Mouse (Mus musculus) neural tube, embryonic 12.5 days (tissue): Measurements from ENCODE around the gene Dync1li1. TPM values are rescaled to one million over a fixed set of nuclear protein-coding genes. Genes with fewer than 3 reads are reported as not detected.

Source experiments
- ATAC-seq: fragments of 200-750 bp; cut with Nextera tagmentation; 2 replicates; pipeline ENCODE4 v1.8.0; 2017; ENCODE audit warnings: low read depth, mild to moderate bottlenecking, moderate TSS enrichment, moderate library complexity; ENCODE audit not compliant: low FRiP score
- H3K27ac ChIP-seq: fragments of 300-500 bp; sonication (generic); 2 replicates; pipeline ENCODE4 v1.5.1; 2016
- H3K27me3 ChIP-seq: fragments of 300-500 bp; sonication (generic); replicated peaks from 2 replicates; pipeline ENCODE4 v1.6.1; 2016; ENCODE audit warnings: mild to moderate bottlenecking
- H3K36me3 ChIP-seq: fragments of 300-500 bp; sonication (generic); 2 replicates; pipeline ENCODE4 v1.6.1; 2016; ENCODE audit warnings: mild to moderate bottlenecking
- H3K4me1 ChIP-seq: fragments of 300-500 bp; sonication (generic); 2 replicates; pipeline ENCODE4 v1.6.1; 2016
- H3K4me2 ChIP-seq: fragments of 300-500 bp; sonication (generic); replicated peaks from 2 replicates; pipeline ENCODE4 v1.6.1; 2016; ENCODE audit warnings: mild to moderate bottlenecking
- H3K4me3 ChIP-seq: fragments of 300-500 bp; sonication (generic); 2 replicates; pipeline ENCODE4 v1.5.1; 2016
- H3K9ac ChIP-seq: fragments of 300-500 bp; sonication (generic); 2 replicates; pipeline ENCODE4 v1.6.1; 2016; ENCODE audit warnings: mild to moderate bottlenecking
- H3K9me3 ChIP-seq: fragments of 300-500 bp; sonication (generic); 2 replicates; pipeline ENCODE4 v1.6.1; 2016; ENCODE audit warnings: mild to moderate bottlenecking
- WGBS: fragments of 180-500 bp; shearing (Covaris S2); methylation state at CpG from one replicate; pipeline ENCODE4 v1.1.7; 2016; 5-methylcytosine and 5-hydroxymethylcytosine counted together
- polyA plus RNA-seq: library from polyadenylated mRNA; unstranded; fragments of >200 nt; fragmentation: Nextera tagmentation; extraction: Ambion mirVana; gene quantifications from 2 replicates; pipeline ENCODE4 v1.2.1, GENCODE M21; 2016

The Dync1li1 gene
- polyA plus RNA-seq, 1 experiment from 2014 or later, result 147 TPM

DNA sequence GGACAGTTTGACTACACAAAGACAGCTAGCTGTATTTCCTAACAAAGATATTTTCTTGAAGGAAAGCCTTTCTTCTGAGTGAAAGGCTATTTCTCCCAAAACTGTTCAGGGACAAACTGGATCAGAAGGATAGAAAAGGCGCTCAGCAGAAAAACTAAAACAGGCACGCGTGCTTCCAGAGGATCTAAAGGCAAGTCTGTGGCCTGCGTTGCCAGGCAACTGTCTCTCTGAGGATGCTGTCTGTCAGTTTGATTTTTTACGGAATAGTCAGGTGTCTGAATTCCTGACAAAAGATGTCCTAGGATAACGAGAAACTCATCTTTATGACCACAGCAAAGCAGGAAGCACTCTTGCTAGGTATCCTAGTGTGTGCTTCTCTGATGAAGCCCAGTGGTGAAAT, 28.1 kb upstream of the Dync1li1 start:
- Histone ChIP-seq H3K9me3 (no peaks in the 10 kb centered on the region), H3K4me2 (no peak overlapping the region), H3K9ac (no peak overlapping the region), H3K4me3 (no peak overlapping the region), H3K36me3 (no peaks in the 10 kb centered on the region), H3K4me1 (no peaks in the 10 kb centered on the region), H3K27me3 (no peaks in the 10 kb centered on the region), H3K27ac (no peak overlapping the region)
- WGBS, result 90% methylated on average over 6 of the region's 6 CpGs
- ATAC-seq, result no peak

DNA sequence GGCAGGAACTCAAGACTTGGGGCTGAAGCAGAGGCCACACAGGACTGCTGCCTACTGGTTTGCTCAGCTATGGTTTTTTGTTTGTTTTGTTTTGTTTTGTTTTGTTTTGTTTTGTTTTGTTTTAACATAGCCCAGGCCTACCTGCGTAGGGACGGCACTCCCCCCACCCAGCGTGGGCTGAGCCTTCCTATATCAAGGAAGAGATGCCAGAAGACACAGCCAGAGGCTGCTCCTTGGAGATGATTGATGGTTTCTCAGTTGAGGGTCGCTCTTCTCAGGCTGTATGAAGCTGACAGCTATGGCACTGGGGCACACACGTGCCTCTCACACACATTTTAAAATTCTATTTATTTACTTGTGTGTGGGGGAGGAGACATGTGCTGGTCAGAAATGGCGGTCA, 27.6 kb upstream of the Dync1li1 start:
- no peaks in the 10 kb centered on the region for H3K27me3 ChIP-seq
- no peak overlapping the region for H3K4me2 ChIP-seq
- WGBS, result 73% methylated on average over 6 of the region's 6 CpGs
- no peaks in the 10 kb centered on the region for H3K36me3 ChIP-seq
- ATAC-seq, result no peak
- no peak overlapping the region for H3K4me3 ChIP-seq
- no peaks in the 10 kb centered on the region for H3K9me3 ChIP-seq
- H3K9ac ChIP-seq, result no peak overlapping the region
- no peaks in the 10 kb centered on the region for H3K4me1 ChIP-seq
- H3K27ac ChIP-seq, result no peak overlapping the region

DNA sequence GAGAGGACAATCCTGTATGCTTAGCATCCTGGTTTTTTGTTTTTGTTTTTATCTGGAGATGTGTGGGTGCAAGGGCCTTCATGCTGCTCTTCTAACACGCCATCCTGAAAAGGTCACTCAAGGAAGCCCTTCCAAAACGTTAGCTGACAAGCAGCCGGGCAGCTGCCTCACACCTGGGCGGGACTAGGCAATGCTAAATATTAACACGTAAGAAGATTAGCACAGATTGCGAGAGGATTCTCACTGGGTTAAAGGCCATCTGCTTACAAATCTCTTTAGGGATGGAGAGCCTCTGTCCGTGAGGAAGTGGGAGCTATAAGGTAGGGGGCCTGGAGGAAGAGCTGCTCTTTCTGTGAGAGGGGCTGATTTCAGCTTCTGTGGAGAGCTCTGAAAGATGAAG, 26.6 kb upstream of the Dync1li1 start:
- H3K9me3 ChIP-seq, result no peaks in the 10 kb centered on the region
- ATAC-seq, result no peak
- no peak overlapping the region for H3K9ac ChIP-seq
- H3K4me1 ChIP-seq, result no peaks in the 10 kb centered on the region
- H3K36me3 ChIP-seq, result no peaks in the 10 kb centered on the region
- H3K27me3 ChIP-seq, result no peaks in the 10 kb centered on the region
- no peak overlapping the region for H3K4me2 ChIP-seq
- H3K4me3 ChIP-seq, result no peak overlapping the region
- WGBS, result 75% methylated on average over 7 of the region's 7 CpGs
- no peak overlapping the region for H3K27ac ChIP-seq

DNA sequence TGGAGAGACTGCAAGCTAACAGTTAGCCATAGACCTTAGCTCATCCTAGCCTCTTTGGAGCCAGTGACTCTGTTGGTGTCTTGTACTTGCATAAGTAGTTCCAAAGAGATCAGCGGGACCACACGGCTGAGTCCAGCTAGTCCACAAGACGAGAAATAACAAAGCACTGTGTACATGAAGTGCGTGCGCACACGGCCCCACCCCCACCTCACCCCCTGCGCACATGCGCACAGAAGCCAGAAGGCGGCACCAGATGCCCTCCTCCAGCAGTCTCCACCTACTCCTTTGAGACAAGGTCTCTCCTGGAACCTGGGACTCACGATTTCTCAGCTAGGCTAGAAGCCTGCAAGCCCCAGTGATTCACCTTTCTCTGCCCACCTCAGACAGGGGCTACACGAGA, 24.8 kb upstream of the Dync1li1 start:
- no peaks in the 10 kb centered on the region for H3K9me3 ChIP-seq
- H3K4me1 ChIP-seq, result no peaks in the 10 kb centered on the region
- 86% methylated on average over 11 of the region's 11 CpGs for WGBS
- H3K9ac ChIP-seq, result no peak overlapping the region
- H3K4me2 ChIP-seq, result no peak overlapping the region
- ATAC-seq, result no peak
- no peaks in the 10 kb centered on the region for H3K36me3 ChIP-seq
- H3K27me3 ChIP-seq, result no peaks in the 10 kb centered on the region
- H3K4me3 ChIP-seq, result no peak overlapping the region
- no peak overlapping the region for H3K27ac ChIP-seq

DNA sequence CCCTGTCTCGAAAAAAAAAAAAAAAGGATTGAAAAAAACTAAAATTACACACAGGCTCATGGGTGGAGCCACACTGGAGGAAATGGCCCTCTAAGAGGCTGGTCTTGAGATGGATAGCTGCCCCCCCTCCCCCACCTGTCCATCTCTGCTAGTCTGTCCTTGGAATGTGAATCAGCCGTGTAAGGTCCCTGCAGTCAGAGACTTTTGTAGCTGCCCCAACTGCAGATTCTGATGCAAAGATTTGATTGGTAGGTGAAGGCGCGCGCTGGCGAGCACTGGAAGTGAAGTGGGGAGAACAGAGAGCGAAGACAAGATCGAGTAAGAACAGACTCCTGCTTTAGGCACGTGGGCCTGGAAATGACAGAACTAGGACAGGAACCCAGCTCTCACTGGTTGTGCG, 21.7 kb upstream of the Dync1li1 start:
- no peaks in the 10 kb centered on the region for H3K4me1 ChIP-seq
- no peaks in the 10 kb centered on the region for H3K9me3 ChIP-seq
- no peak overlapping the region for H3K4me2 ChIP-seq
- H3K27me3 ChIP-seq, result no peaks in the 10 kb centered on the region
- 87% methylated on average over 10 of the region's 10 CpGs for WGBS
- H3K27ac ChIP-seq, result no peak overlapping the region
- no peaks in the 10 kb centered on the region for H3K36me3 ChIP-seq
- no peak overlapping the region for H3K9ac ChIP-seq
- H3K4me3 ChIP-seq, result no peak overlapping the region
- ATAC-seq, result no peak

DNA sequence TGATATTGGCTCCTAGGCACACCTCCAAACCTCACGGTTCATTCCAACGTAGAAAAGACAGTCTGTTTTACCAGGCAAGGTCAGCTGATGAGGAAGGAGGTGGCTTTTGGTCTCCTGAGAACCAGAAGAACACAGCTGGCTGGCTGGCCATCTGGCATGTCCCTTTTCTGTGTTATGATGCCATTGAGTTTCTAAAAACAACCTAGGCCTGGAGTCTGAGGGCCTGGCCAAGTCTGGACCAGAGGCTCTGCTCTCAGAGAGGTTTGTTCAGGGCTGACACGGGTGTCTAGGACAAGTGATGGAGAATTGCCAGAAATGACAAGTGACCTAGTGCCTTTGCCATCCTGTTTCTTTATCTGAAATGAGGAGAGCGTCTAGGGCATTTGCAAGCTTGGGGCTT, 20.5 kb upstream of the Dync1li1 start:
- ATAC-seq, result no peak
- Histone ChIP-seq H3K36me3 (no peaks in the 10 kb centered on the region), H3K4me2 (no peak overlapping the region), H3K4me3 (no peak overlapping the region), H3K4me1 (0 out of 2 replicates have a peak, but pooled peaks cover 6% of the 10 kb centered on the region), H3K9me3 (no peaks in the 10 kb centered on the region), H3K9ac (no peak overlapping the region), H3K27ac (no peak overlapping the region), H3K27me3 (no peaks in the 10 kb centered on the region)
- 87% methylated on average over 4 of the region's 4 CpGs for WGBS

DNA sequence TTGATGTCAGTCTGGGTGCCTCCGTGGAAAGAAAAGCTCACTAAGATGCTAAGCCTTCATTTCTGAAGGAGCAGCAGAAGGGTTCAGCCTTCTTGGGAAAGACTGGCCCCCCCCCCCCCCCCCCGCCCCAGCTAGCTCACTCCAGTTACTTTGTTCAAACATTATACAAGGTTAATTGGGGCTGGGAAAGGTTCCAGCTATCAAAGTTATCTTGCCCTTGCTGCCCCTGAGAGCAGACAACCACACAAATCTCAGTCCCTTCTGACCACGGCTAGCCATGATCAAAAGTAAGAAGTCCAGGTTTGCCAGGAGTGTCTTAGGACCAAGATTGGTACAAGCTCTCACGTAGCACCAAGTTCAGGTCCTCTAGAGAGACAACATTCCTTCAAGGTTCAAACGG, 19.6 kb upstream of the Dync1li1 start:
- H3K4me3 ChIP-seq, result no peak overlapping the region
- no peaks in the 10 kb centered on the region for H3K27me3 ChIP-seq
- ATAC-seq, result no peak
- H3K27ac ChIP-seq, result no peak overlapping the region
- H3K9ac ChIP-seq, result no peak overlapping the region
- no peak overlapping the region for H3K4me2 ChIP-seq
- H3K36me3 ChIP-seq, result no peaks in the 10 kb centered on the region
- 0 out of 2 replicates have a peak, but pooled peaks cover 6% of the 10 kb centered on the region for H3K4me1 ChIP-seq
- H3K9me3 ChIP-seq, result no peaks in the 10 kb centered on the region
- WGBS, result 85% methylated on average over 5 of the region's 5 CpGs

DNA sequence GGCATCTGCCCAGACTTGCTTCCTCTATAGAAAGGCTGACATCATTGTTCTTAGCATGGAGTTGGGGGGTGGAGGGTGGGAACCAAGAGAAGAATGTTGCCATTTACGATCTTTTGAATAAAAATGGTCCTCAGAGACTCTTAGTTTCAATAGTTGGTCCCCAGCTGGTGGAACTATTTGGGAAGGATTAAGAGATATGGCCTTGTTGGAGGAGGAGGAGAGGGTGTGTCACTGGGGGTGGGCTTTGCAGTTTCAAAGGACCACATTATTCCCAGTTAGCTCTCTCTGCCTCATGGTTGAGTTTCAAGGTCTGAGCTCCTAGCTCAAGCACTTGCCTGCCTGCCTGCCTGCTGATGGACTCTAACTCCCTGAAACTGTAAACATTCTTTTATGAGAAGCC, 16.6 kb upstream of the Dync1li1 start:
- Histone ChIP-seq H3K4me1 (0 out of 2 replicates have a peak, but pooled peaks cover 6% of the 10 kb centered on the region), H3K9me3 (no peaks in the 10 kb centered on the region), H3K4me2 (no peak overlapping the region), H3K9ac (no peak overlapping the region), H3K27me3 (no peaks in the 10 kb centered on the region), H3K36me3 (no peaks in the 10 kb centered on the region), H3K27ac (no peak overlapping the region), H3K4me3 (no peak overlapping the region)
- ATAC-seq, result no peak
- WGBS, result 50% methylated on average over 1 of the region's 1 CpGs

DNA sequence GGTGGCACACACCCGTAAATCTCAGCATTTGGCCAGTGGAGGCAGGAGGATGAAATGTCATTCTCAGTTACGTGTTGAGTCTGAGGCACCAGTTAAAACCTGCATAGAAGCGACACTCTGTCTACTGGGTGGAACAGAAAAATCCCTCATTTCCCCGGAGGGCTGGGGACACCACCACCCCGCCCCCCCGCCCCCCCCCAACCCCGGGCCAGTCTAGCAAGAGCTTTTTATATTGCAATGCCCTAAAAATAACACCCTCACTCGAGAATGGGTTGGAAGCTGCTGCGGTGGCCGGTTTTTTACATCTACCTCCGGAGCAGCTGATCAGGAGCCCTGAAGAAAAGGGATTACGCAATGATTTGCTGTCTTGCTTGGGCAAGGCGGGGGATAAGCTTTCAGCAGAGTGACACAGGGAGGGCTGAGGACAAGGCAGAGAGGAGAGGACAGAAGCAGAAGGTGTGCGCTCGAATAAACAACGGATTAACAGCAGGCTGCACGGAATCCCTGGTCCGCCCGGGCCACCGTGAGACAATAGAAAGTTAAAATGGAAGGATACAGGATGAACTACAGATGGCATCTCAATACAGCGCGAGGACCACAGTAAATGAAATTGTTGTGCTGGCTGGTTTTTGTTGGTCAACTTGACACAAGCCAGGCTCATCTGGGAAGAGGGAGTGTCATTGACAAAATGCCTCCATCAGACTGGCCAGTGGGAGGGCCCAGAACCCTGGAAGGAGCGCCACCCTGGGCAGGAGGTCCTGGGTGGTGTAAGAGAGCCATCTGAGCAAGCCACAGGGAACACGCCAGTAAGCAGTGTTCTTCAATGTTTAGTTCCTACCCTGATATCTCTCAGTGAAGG, 15.7 kb upstream of the Dync1li1 start:
- Histone ChIP-seq H3K4me3 (peak overlapping the region; percentile 17; the same call in 1 of the 2 replicates), H3K9ac (peak overlapping the region; percentile 50), H3K36me3 (no peaks in the 10 kb centered on the region), H3K4me1 (0 out of 2 replicates have a peak, but pooled peaks cover 6% of the 10 kb centered on the region), H3K9me3 (no peaks in the 10 kb centered on the region), H3K27ac (no peak overlapping the region), H3K27me3 (no peaks in the 10 kb centered on the region), H3K4me2 (peak overlapping the region; percentile 58)
- ATAC-seq, result peak; percentile 66; the same call in 1 of the 2 replicates
- 10% methylated on average over 24 of the region's 24 CpGs for WGBS

DNA sequence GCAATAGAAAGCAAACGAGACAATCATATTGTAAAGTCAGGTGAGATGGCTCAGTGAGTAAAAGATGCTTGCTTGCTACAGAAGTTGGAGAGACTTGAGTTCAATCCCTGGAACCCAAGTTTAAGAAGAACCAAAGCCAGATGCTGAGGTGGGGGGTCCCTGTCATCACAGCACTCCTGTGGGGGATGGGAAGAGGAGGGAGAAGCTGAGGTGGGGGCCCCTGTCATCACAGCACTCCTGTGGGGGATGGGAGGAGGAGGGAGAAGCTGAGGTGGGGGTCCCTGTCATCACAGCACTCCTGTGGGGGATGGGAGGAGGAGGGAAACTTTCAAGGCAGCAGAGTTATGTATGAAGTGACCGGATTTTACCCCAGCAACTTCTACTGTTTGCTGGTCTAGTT, 15.0 kb upstream of the Dync1li1 start:
- WGBS, result 68% methylated on average over 2 of the region's 2 CpGs
- Histone ChIP-seq H3K36me3 (no peaks in the 10 kb centered on the region), H3K27me3 (no peaks in the 10 kb centered on the region), H3K27ac (no peak overlapping the region), H3K4me1 (0 out of 2 replicates have a peak, but pooled peaks cover 6% of the 10 kb centered on the region), H3K9ac (no peak overlapping the region), H3K4me3 (no peak overlapping the region), H3K4me2 (peak overlapping the region; percentile 58; the same call in 1 of the 2 replicates), H3K9me3 (no peaks in the 10 kb centered on the region)
- ATAC-seq, result no peak

DNA sequence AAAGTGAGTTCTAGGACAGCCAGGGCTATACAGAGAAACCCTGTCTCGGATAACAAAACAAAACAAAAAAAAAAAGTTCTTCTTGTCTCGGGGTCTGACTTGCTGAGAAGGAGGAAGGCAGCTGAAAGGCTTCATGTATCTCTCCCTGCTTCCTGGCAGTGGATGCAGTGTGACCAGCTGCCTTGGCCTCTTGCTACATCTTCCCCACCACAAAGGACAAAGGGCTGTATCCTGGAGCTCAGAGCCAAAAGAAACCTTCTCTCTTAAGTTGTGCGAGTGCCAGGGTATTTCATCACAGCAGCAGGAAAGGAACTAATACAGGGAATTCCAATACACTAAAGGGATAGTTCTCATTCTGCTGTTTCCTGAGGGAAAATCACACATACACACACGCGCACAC, 10.0 kb upstream of the Dync1li1 start:
- no peaks in the 10 kb centered on the region for H3K9me3 ChIP-seq
- 83% methylated on average over 5 of the region's 5 CpGs for WGBS
- no peaks in the 10 kb centered on the region for H3K36me3 ChIP-seq
- ATAC-seq, result no peak
- H3K9ac ChIP-seq, result no peak overlapping the region
- no peak overlapping the region for H3K4me3 ChIP-seq
- H3K4me2 ChIP-seq, result no peak overlapping the region
- H3K4me1 ChIP-seq, result no peaks in the 10 kb centered on the region
- no peaks in the 10 kb centered on the region for H3K27me3 ChIP-seq
- H3K27ac ChIP-seq, result no peak overlapping the region

DNA sequence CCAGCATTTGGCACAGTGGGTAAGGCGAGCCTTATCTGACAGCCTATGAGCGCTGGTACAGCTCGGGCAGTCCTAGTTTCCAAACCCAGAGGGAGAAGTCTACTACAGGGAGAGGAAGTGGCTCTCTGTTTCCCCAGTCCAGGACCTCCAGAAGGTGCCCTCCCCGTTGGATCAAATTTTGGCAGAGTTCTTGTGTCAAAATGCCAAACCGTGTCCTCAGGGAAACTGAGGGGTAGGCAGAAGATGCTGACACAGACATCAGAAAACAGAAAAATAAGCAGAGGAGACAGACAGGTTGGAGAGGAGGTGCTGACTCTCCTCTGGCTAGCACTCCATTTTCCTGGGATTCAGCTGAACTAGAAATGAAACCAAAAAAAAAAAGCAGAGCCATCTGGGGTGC, 8.6 kb upstream of the Dync1li1 start:
- WGBS, result 91% methylated on average over 5 of the region's 5 CpGs

DNA sequence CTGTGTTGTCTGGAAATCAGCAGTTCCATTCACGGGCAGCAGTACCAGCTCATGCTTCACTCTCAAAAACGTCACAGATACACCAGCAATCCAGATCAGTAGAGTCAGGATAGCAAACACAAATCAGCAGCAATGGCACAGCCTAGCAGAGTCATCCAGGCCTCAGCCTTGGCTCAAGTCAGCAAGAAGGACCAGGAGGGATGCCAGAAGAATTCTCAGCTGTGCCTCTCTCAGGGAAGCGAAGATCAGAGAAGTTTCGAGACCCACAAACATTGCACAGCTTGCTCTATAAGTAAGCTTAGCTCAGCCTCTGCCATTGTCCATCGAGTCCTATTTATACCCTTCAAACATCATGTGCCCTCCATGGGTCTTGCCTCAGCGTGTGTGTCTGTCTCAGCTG, 8.1 kb upstream of the Dync1li1 start:
- H3K36me3 ChIP-seq, result no peaks in the 10 kb centered on the region
- no peaks in the 10 kb centered on the region for H3K4me1 ChIP-seq
- no peak for ATAC-seq
- H3K4me3 ChIP-seq, result no peak overlapping the region
- H3K4me2 ChIP-seq, result no peak overlapping the region
- WGBS, result 81% methylated on average over 6 of the region's 6 CpGs
- no peaks in the 10 kb centered on the region for H3K9me3 ChIP-seq
- H3K27ac ChIP-seq, result no peak overlapping the region
- H3K9ac ChIP-seq, result no peak overlapping the region
- no peaks in the 10 kb centered on the region for H3K27me3 ChIP-seq

More for the DNA sequence above, 8.6 kb upstream of the Dync1li1 start:
- H3K4me1 ChIP-seq, result no peaks in the 10 kb centered on the region
- no peaks in the 10 kb centered on the region for H3K9me3 ChIP-seq
- H3K27ac ChIP-seq, result no peak overlapping the region
- H3K4me3 ChIP-seq, result no peak overlapping the region
- no peak for ATAC-seq
- H3K4me2 ChIP-seq, result no peak overlapping the region
- no peaks in the 10 kb centered on the region for H3K27me3 ChIP-seq
- H3K9ac ChIP-seq, result no peak overlapping the region
- no peaks in the 10 kb centered on the region for H3K36me3 ChIP-seq
